Comparison of ENCODE assay signal across 16 mouse cellular contexts in the genomic region with DNA sequence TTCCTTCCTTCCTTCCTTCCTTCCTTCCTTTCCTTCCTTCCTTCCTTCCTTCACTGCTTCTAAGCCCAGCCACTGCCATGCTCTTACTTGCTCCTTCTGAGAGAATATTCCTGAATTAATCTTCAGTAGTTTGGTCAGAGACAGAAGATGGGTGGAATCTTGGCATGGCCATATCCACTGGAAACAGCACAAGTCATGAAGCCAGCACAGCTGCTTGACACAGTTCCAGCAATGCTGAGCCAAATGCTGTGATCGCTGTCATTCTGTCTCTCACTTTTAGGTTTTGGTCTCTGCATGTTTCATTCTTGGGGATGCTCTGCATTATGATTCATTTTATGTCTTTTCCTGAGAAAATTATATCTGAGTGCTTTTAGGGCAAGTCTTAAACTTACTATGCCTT. TPM values are rescaled to one million over a fixed set of nuclear protein-coding genes. Genes with fewer than 3 reads are reported as not detected.
DNase-seq lines count a peak whose midpoint lies in the region; ATAC-seq lines count a peak whose summit lies in the region.
"Had no signal": no experiment of that assay in that cellular context is flagged by ENCODE, and none has a peak within 500 bp of the region (broad histone marks: within the 10 kb centered on the region; RNA-seq: fewer than 3 reads in every experiment).

No protein-coding gene starts in this region.

- no peak overlapping the region for H3K4me2 ChIP-seq in heart, embryonic 11.5 days
- H3K4me2 ChIP-seq: kidney, embryonic 15.5 days had no signal

- H3K27me3 ChIP-seq in heart, embryonic 11.5 days (ENCODE audit: control insufficient read depth, insufficient read depth, low read length), result no peaks in the 10 kb centered on the region
- H3K27me3 ChIP-seq: CH12.LX; kidney, embryonic 15.5 days; megakaryocyte, embryonic 14.5 days; Patski had no signal

- no peak overlapping the region for H3K4me3 ChIP-seq in heart, embryonic 11.5 days (ENCODE audit: low read depth, low read length)
- H3K4me3 ChIP-seq: kidney, embryonic 15.5 days; megakaryocyte, embryonic 14.5 days had no signal

- intact Hi-C loops in gastrocnemius, postnatal 36 days (cut with DNase I), result no loop called here

- no peak overlapping the region for H3K27ac ChIP-seq in heart, embryonic 11.5 days (ENCODE audit: low read depth, low read length)
- H3K27ac ChIP-seq: kidney, embryonic 15.5 days; liver, embryonic 14.5 days had no signal

- H3K9ac ChIP-seq in heart, embryonic 11.5 days (ENCODE audit: low read depth, low read length), result no peak overlapping the region
- H3K9ac ChIP-seq: kidney, embryonic 15.5 days; liver, embryonic 14.5 days had no signal

- H3K9me3 ChIP-seq in heart, embryonic 11.5 days (replicated peaks; ENCODE audit: control insufficient read depth, low read length), result no peaks in the 10 kb centered on the region
- H3K9me3 ChIP-seq: kidney, embryonic 15.5 days; megakaryocyte, embryonic 14.5 days had no signal

- WGBS in heart, embryonic 11.5 days (ENCODE audit: insufficient replicate concordance), result 89% methylated on average over 1 of the region's 1 CpGs

- no peaks in the 10 kb centered on the region for H3K36me3 ChIP-seq in heart, embryonic 11.5 days (ENCODE audit: control insufficient read depth, insufficient read depth, low read length)
- H3K36me3 ChIP-seq: kidney, embryonic 15.5 days had no signal

- DNase-seq in heart, adult 11 months, result peak; percentile 95
- DNase-seq in urinary bladder, postnatal 14 days (ENCODE audit: low spot score), result peak; percentile 6
- DNase-seq in urinary bladder, adult 18-20 months (ENCODE audit: low spot score in 2 of 2), result no peak
- DNase-seq in gastrocnemius, postnatal 36 days, result peak; percentile 54 to 64
- no peak for DNase-seq in ovary, postnatal 10 days (ENCODE audit: low spot score)
- no peak for DNase-seq in layer of hippocampus, postnatal 14 days (ENCODE audit: low spot score in 2 of 2)
- DNase-seq: cerebellum, adult 18-20 months; embryo, embryonic 11 days had no signal

- H3K4me1 ChIP-seq in heart, embryonic 11.5 days (ENCODE audit: control insufficient read depth, insufficient read depth, low read length), result no peaks in the 10 kb centered on the region
- H3K4me1 ChIP-seq: kidney, embryonic 15.5 days; megakaryocyte, embryonic 14.5 days had no signal

- no peak for ATAC-seq in heart, embryonic 11.5 days (replicated peaks; ENCODE audit: insufficient number of reproducible peaks, low FRiP score, low TSS enrichment)
- ATAC-seq in activated CD4-positive, CD25-positive, alpha-beta regulatory T cell, adult 4 months, result no peak
- ATAC-seq: hindbrain, embryonic 16.5 days; Patski had no signal

RNA-seq across cellular contexts. Expression of a gene that starts 47.2 kb away (rescaled TPM):
- polyA plus RNA-seq in heart, embryonic 11.5 days (2014; fragmentation: Nextera tagmentation; extraction: Ambion mirVana), result 22.2 and 23.9 TPM in 2 replicates
- 10 to 100 TPM in 1 of 2 experiments, 1 to 10 TPM in 1; 7.8 to 10.5 TPM for total RNA-seq in gastrocnemius, postnatal 36 days (2021)
- total RNA-seq in layer of hippocampus, postnatal 14 days (2021), result 10 to 100 TPM; 16.3 to 17.0 TPM
- polyA plus RNA-seq in activated CD4-positive, CD25-positive, alpha-beta regulatory T cell, adult 4 months (2017; shearing (Covaris generic)), result 10 to 100 TPM; 24.3 to 27.7 TPM

Comparison
In these comparisons a context has a peak if more than half of its experiments do, and no peak if none do; other contexts are left out.
1. DNase-seq: peak in heart, adult 11 months (single experiment), urinary bladder, postnatal 14 days (single experiment) and gastrocnemius, postnatal 36 days (2 of 2); none in urinary bladder, adult 18-20 months (0 of 2), ovary, postnatal 10 days (single experiment) and layer of hippocampus, postnatal 14 days (0 of 2).